Mouse (Mus musculus) thymus, postnatal 0 days (tissue): Measurements from ENCODE around the gene Wipf2. TPM values are rescaled to one million over a fixed set of nuclear protein-coding genes. Genes with fewer than 3 reads are reported as not detected.

Source experiments
- DNase-seq: peaks from one replicate; pipeline ENCODE4 v3.0.0-alpha.2; 2015; ENCODE audit warnings: low spot score
- polyA plus RNA-seq: library from polyadenylated mRNA; unstranded; fragments of >200 nt; fragmentation: Nextera tagmentation; extraction: Ambion mirVana; gene quantifications from 2 replicates; pipeline ENCODE4 v1.2.1, GENCODE M21; 2015

Gene Wipf2
- polyA plus RNA-seq, 1 experiment from 2014 or later = 7.5 TPM

DNA sequence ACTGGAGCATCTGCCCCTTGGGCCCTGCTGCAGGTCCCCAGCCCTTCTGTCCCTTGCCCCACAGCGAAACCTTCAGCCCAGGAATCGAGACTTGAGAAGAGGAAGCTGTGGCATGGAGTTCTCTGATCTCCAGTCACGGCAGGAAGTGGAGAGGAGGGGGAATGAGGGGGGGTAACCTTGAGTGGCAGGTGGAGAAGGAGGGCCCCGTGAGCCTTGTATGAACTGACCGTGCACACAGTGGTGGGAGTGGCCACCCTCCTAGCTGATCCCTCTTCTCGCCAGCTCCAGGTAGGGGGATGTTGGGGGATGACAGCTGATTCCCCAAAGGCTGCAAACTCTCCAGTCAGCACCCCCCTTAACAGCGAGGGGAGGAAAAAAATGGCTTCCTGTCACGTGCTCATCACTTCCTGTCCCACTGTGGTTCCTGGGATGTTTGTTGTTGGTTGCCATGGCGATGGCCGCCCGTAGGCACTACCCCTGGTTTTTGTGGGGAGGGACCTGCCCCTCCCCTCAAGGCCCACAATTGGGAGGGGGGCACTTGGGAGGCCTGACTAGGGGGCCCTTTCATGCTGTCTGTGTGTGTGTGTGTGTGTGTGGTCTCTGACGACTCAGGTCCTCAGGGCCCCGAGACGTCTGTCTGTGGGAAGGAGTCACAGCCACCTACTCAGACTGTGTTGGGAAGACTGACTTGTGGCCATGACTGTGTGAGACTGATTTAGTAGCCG is 78.5 kb downstream of the Wipf2 start:
- DNase-seq = peak; percentile 97

DNA sequence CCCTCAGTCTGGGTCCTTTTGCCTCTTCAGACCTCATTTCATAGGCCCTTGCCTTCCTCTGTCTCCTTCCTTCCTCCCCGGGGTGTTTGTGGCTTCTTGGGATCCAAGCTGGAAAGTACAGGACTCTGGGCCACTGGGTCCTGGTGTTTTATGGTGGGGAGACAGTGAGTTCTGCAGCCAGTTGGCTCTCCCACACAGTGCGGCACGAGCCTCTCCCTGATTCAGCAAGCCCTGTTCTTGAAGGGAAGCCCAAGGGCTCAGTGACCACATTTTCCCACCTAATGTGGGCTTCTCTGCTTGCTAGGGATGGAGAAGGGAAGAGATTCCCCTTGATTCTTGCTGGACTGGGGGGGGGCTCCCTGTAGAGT is 79.1 kb downstream of the Wipf2 start:
- no peak for DNase-seq

- no peak for DNase-seq
Measured at GRCm38 (mm10) chr11:98942923-98943641, 79.6 kb downstream of the Wipf2 start.

DNA sequence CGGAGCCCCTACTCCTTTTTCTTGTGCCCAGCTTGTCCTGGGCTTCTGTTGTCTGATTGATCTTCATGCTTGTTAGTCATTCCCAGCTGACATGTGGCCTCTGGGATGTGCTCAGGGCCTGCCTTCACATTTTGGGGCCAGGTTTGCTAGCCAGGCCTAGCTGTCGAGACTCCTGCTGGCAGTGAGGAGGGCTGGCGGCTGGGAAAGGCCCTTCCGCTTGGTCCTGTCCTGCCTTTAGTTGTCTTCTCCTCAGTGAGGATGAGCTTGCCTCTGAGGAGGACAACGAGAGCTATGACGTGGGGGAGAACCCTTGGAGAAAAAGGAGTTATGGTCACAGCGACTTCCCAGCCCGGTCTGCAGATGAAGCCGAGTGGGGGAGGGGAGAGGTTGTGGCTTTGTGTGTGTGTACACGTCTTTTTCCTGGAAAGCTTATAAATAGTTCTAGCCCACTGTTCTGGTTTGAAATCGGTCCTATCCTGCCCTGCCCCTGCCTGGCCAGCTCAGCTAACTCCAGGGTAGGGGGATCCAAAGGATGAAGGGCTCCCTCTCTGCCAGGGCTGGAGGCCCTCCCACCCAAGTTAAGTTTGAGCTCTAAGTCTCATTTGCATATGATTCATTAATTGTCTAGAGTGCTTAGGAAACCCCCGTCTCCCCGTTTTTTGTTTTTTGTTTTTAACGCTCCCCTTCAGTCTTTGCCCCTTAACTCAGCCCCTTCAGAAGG is 80.5 kb downstream of the Wipf2 start:
- DNase-seq = no peak

DNA sequence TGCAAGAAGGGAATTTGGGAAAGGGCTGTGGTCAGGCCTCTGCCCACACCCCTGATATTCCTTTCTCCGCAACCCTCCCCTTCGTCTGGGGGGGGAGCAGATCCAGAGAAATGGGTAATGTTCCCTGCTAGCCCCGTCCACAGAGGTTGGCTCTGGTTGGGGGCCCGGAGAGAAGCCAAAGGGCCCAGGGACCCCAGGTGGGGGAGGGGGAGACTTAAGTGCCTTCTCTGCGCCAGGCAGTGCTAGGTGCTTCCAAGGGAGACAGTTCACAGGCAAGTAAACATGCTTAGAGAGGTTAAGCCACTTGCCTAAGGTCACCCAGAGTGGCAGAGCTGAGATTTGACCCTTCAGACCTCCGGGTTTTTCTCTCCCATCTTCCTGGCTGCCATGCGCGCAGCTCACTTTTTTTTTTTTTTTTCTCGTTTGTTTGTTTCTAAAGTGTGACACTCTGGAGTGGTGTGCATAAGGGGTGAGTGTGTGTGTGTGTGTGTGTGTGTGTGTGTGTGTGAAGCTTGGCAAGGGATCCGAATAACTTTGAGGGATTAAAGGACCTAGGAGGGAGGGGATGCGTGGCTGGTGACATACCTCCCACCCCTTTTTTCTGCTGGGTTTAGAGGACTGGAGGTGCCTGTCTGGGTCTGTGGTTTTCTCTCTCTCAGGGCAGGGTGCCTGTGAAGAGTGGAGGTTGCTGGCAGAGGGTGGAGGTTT is 81.6 kb downstream of the Wipf2 start:
- DNase-seq = peak; percentile 62

DNA sequence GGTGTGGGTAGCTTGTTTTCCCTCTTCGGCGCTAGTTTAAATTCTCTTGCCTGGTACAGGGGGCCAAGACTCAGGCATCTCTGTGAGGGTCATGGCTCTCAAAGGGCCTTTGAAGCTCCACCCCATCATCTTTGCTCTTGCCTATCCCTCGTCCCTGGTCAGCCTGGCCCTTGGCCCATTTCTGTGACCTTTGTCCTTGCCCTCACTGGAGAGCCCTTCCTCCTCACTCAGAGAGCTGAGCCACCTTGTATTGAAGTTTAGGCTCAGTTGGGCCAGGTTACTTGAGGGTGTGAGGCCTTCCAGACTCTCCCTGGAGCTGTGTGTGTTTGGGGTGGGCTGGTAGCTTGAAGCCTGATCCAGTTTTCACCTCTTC is 82.2 kb downstream of the Wipf2 start:
- no peak for DNase-seq

DNA sequence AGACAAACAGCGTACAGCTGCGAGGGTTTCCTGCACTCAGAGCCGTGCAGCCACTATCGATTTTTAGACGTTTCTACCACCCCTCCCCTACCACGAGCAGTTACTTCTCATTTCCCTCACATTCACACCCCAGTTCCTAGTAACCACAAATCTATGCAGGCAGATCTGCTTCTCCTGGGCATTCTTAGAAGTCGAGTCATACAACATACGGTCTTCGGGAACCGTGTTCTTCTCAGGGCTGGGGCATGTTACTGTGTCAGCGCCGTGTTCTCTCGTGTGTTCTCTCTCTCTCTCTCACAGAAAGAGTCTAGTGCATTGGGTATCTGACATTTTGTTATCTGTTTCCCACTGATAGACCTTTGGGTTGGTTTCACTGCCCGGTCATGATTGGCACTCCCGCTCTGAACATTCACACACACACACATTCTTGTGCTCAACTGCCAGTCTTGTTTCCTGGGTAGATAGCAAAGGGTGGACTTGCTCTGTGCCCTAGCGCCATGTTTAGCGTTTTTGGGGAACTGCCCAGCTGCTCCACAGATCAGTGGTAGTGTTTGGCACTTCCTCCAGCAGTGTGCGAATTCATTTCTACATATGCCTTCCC is 84.6 kb downstream of the Wipf2 start:
- no peak for DNase-seq

DNA sequence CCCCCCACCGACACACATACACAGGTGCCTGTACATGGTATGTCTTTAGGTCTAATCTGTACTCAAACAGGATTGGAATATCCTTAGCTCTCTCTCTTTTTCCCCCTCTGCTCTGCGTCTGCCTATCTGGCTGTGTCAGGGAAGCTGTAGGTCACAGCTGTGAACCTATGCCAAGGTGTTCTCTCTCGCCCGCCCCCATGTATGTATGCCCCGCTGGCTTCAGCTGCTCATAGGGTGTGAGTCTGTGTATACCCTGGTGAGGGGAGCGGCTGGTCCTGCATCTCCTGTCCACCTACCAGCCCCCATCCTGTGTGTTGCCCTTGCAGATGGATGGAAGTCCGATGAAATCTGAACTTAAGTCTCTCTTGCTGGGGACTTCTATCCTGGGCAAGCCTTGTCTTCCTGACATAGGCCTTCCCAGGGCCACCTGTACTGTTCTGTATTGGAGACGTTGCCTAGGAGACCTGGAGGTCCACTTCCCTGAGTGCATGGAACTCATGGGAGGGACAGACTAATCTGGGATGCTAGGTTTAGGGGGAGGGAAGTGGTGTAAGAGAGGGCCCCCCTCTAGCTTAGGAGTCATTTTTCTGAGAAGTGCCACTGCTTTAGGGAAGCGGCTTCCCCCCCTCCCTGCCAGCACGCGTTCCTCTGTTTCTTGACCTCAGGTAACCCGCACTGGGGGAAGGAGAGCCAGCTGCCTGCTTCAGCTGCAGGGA is 86.0 kb downstream of the Wipf2 start:
- DNase-seq = no peak

- no peak for DNase-seq
Measured at GRCm38 (mm10) chr11:98949958-98950460, 86.6 kb downstream of the Wipf2 start.

GRCm38 (mm10) chr11:98950484-98950883 is 87.0 kb downstream of the Wipf2 start:
- no peak for DNase-seq

DNA sequence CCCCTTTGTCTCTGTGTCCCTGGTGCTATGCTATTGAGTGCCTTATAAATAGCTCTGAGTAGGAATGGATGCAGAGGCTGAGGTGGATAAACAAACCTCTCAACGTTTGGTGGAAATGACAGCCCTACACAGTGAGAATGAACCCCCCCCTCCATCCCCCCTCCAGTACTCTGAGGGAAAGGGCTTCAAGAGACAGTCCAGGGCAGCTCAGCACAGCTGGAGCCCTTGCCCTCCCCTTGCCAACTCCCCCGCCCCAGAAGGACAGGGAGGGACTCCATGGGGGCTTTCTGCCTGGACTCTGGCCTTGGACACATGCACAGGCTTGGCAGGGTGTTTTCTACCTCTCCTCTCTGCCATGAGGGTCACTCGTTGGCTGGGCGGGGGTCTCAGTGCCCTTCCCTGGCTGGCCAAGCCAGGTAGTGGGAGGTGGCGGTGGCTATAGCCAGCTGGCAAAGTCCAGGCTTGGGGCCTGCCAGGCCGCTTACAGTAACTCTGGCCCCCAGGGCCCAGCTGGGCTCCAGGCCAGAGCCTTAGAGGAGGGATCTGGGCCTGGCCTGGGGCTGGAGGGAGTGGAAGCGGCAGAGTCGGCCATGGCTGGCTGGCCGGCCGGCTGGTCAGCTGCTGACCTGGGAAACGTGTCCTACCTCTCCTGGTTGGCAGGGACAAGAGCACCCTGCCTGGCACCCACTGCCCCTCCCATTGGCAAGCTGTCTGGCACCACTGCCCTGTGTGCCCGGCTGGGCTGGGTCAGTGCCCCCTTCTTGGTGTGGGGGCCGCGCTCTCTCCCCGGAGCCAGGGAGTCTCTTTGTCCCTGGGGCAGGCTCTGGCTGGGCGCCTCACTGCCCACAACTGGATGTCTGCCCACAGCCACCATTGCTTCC is 87.8 kb downstream of the Wipf2 start:
- no peak for DNase-seq

- no peak for DNase-seq
Measured at GRCm38 (mm10) chr11:98952111-98952510, 88.7 kb downstream of the Wipf2 start.

DNA sequence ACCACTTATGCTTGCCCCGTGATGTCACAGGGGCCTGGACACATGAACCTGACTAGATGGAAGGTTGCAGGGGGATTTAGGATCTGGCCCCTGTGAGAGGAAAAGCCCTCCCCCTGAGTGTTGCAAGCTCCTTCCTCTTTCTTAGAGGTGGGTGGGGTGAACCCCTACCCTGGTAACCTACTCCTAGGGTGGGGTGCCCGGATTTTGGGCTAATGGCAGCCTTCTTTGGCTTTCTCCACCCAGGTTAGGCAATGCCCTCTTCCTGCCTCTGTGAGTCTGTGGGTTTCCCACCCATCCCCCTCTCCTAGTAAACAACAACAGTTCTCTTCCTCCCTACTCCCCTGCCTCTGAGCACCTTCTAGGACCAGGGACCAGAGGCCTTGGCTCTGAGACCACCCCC is 89.3 kb downstream of the Wipf2 start:
- no peak for DNase-seq

- no peak for DNase-seq
Measured at GRCm38 (mm10) chr11:98953361-98953760, 89.9 kb downstream of the Wipf2 start.

GRCm38 (mm10) chr11:98953835-98954320 is 90.4 kb downstream of the Wipf2 start:
- DNase-seq = no peak

DNA sequence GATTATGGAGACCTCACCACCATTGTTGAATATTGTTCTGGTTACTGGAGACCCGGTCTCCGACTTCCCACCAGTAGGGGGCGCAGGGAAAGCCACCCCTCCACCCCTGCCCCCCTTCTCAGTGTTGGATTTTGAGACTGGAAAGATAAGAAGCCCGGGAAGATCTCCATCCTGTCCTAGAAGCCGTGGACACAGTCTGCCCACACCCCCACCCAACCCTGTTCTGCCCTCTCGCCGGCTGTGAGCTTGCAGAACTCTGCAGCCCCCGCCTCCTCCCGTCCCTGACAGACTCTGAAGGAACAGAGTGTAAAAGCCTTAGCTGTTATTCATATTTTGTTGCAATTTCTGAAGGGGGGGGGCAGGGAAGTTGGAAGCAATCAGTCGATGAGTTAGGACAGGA is 90.9 kb downstream of the Wipf2 start:
- peak; percentile 53 for DNase-seq
